Mouse (Mus musculus) hindbrain, embryonic 12.5 days (tissue): ENCODE data around the gene Gatad1. TPM values are rescaled to one million over a fixed set of nuclear protein-coding genes. Genes with fewer than 3 reads are reported as not detected.
"Not testable (repeated sequence)": the region's sequence is repeated elsewhere in the genome, so short reads cannot be mapped to it uniquely, and the experiment has no call there.

Experiments used
- ATAC-seq: fragments of 200-750 bp; cut with Nextera tagmentation; 2 replicates; pipeline ENCODE4 v1.8.0; 2017; ENCODE audit warnings: moderate TSS enrichment; ENCODE audit not compliant: low FRiP score
- H3K27ac ChIP-seq: fragments of 300-500 bp; sonication (generic); 2 replicates; pipeline ENCODE4 v1.5.1; 2016; ENCODE audit warnings: mild to moderate bottlenecking
- H3K27me3 ChIP-seq: fragments of 300-500 bp; sonication (generic); 2 replicates; pipeline ENCODE4 v1.6.1; 2016; ENCODE audit warnings: mild to moderate bottlenecking
- H3K36me3 ChIP-seq: fragments of 300-500 bp; sonication (generic); 2 replicates; pipeline ENCODE4 v1.6.1; 2016; ENCODE audit warnings: mild to moderate bottlenecking
- H3K4me1 ChIP-seq: fragments of 300-500 bp; sonication (generic); 2 replicates; pipeline ENCODE4 v1.6.1; 2016
- H3K4me2 ChIP-seq: fragments of 300-500 bp; sonication (generic); replicated peaks from 2 replicates; pipeline ENCODE4 v1.6.1; 2016; ENCODE audit warnings: mild to moderate bottlenecking
- H3K4me3 ChIP-seq: fragments of 300-500 bp; sonication (generic); 2 replicates; pipeline ENCODE4 v1.5.1; 2016; ENCODE audit warnings: mild to moderate bottlenecking
- H3K9ac ChIP-seq: fragments of 300-500 bp; sonication (generic); 2 replicates; pipeline ENCODE4 v1.6.1; 2016; ENCODE audit warnings: mild to moderate bottlenecking, moderate library complexity
- H3K9me3 ChIP-seq: fragments of 300-500 bp; sonication (generic); replicated peaks from 2 replicates; pipeline ENCODE4 v1.6.1; 2016; ENCODE audit warnings: mild to moderate bottlenecking
- WGBS: fragments of 180-500 bp; shearing (Covaris S2); methylation state at CpG from one replicate; pipeline ENCODE4 v1.1.7; 2016; 5-methylcytosine and 5-hydroxymethylcytosine counted together
- polyA plus RNA-seq: library from polyadenylated mRNA; unstranded; fragments of >200 nt; fragmentation: Nextera tagmentation; extraction: Ambion mirVana; gene quantifications from 2 replicates; pipeline ENCODE4 v1.2.1, GENCODE M21; 2016

Gene Gatad1
- polyA plus RNA-seq, result 70.6 and 74.0 TPM in 2 replicates

DNA sequence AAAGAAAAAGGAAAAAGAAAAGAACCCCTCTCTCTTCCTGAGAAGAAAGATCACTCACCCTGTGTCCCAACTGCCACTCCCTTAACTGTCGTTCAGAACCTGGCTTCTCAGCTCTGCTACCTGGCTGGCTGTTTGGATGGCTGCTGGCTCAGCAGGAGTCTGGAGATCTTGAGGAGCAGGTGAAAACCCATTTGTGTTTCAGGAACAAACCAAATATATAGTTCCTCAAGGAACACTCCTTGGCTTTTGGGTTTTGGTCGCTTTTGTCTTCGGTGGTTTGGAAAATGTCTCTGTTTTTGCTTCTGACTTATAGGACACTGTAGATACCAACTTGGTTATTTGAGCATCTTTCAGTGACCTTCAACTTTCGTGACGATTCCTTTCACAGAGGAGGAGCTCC is at the start of gene Gatad1:
Gene Gatad1, minus strand, starts transcription at position 101 of the 400 bp plus-strand sequence.
- H3K36me3 ChIP-seq, result no peaks in the 10 kb centered on the region
- H3K9ac ChIP-seq, result no peak within 1 kb of the TSS
- ATAC-seq, result no peak
- H3K27me3 ChIP-seq, result no peaks in the 10 kb centered on the region
- H3K27ac ChIP-seq, result no peak within 1 kb of the TSS
- H3K4me2 ChIP-seq, result no peak within 1 kb of the TSS
- H3K9me3 ChIP-seq, result no peaks in the 10 kb centered on the region
- no peak within 1 kb of the TSS for H3K4me3 ChIP-seq
- H3K4me1 ChIP-seq, result no peaks in the 10 kb centered on the region
- WGBS, result 85% methylated on average over 5 of the region's 5 CpGs

DNA sequence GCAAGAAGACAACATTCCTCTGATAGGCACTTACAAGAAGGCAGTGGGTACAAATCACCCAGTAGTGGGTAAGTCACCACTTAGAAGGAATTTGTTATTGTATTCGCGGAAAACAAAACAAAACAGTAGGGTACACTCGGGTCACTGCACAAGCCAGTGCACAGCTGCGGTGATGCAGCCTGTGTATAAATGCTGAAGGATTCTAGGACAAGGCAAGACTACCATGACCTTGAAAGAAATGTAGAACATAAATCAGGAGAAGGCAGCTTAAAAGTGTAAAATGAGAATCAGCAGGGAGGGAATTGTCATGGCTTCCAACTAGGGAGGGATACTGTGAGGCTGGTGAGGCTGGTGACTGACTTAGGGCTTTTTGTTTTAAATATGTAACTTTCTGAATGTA is 45.2 kb upstream of the Gatad1 start:
- no peaks in the 10 kb centered on the region for H3K9me3 ChIP-seq
- H3K4me1 ChIP-seq, result no peaks in the 10 kb centered on the region
- peaks cover 49% of the 10 kb centered on the region for H3K36me3 ChIP-seq
- H3K9ac ChIP-seq, result no peak overlapping the region
- no peak for ATAC-seq
- no peak overlapping the region for H3K4me2 ChIP-seq
- no peak overlapping the region for H3K27ac ChIP-seq
- no peak overlapping the region for H3K4me3 ChIP-seq
- 72% methylated on average over 4 of the region's 4 CpGs for WGBS
- no peaks in the 10 kb centered on the region for H3K27me3 ChIP-seq

DNA sequence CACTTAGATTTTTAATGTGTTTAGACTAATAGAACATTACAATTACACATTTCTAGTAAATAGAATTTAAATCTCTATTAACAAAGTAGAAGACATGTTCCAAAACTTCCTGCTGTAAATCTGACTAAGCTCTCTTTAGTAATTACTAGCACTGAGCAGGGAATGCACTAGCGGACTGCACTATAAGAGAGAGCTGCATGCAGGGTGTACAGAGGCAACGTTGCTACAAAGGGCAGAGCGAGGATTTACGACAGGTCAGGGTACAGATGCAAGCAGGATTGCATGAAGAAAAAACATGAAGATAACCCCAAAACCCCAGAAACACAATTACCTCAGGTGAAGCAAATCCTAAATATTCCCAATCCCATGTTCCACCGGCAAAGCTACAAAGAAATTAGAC is 43.0 kb upstream of the Gatad1 start:
- peaks cover 57% of the 10 kb centered on the region for H3K36me3 ChIP-seq
- no peak for ATAC-seq
- no peak overlapping the region for H3K4me2 ChIP-seq
- no peak overlapping the region for H3K4me3 ChIP-seq
- WGBS, result 98% methylated on average over 5 of the region's 5 CpGs
- no peaks in the 10 kb centered on the region for H3K4me1 ChIP-seq
- no peaks in the 10 kb centered on the region for H3K9me3 ChIP-seq
- no peak overlapping the region for H3K27ac ChIP-seq
- H3K9ac ChIP-seq, result no peak overlapping the region
- no peaks in the 10 kb centered on the region for H3K27me3 ChIP-seq

DNA sequence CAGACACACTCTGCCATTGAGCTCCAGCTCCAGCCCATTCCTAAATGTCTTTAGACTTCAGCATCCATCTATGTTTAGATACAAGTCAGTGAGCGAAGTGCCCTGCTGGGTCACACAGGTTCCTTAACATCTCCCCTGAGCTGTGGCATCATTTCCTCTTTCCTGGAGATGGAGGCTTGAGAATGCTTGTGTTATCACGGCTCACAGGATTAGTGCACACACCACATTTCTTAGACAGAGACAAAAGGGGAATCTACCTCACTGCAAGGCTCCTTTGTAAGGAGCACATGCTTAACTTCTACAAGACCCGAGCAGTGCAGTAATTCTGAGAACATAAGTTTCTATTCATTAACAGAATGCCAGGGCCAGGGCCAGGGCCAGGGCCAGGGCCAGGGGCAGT is 39.0 kb upstream of the Gatad1 start:
- Histone ChIP-seq H3K27ac (no peak overlapping the region), H3K9me3 (no peaks in the 10 kb centered on the region), H3K27me3 (no peaks in the 10 kb centered on the region), H3K36me3 (peaks cover 70% of the 10 kb centered on the region), H3K4me3 (no peak overlapping the region), H3K9ac (no peak overlapping the region), H3K4me1 (no peaks in the 10 kb centered on the region), H3K4me2 (no peak overlapping the region)
- ATAC-seq, result no peak
- 95% methylated on average over 3 of the region's 3 CpGs for WGBS

DNA sequence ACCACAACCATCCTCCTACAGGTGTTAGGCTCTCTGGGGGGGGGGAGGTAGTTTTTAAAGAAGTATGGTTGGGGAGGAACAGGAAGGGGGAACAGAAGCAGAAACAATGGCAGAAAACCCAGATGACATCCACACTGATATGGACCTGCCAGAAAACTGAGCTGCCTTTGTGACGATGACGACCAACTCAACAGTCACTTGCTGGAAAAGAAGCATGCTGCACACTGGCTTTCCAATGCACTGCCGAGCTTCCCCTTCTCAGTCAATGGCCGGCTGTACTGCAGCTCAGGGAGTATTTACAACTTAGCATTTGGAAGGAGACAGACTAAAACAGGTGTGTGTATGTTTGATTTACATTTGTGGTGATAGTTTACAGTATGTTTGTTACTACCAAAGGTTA is 38.2 kb upstream of the Gatad1 start:
- Histone ChIP-seq H3K4me2 (no peak overlapping the region), H3K36me3 (peaks cover 66% of the 10 kb centered on the region), H3K4me1 (no peaks in the 10 kb centered on the region), H3K9me3 (no peaks in the 10 kb centered on the region), H3K27ac (no peak overlapping the region), H3K9ac (no peak overlapping the region), H3K27me3 (no peaks in the 10 kb centered on the region), H3K4me3 (no peak overlapping the region)
- ATAC-seq, result no peak
- WGBS, result 89% methylated on average over 4 of the region's 4 CpGs

DNA sequence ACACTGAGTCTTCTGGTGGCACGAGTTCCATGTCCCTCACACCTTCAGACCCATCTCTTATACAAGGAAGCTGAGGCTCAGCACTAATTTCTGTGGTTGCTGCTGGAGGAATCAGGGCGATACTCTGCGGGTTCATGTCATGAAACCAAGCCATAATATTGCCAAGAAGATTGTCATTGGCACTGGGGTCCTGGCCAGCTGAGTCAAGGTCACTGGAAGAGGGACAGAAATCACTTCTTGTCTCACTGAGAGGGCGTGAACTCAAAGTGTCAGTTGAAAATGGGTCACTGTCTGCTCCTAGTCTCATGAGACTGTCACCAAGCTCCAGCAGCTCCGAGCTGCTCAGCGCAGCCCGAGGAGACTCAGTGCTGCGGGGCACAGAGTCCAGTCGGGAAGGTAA is 36.0 kb upstream of the Gatad1 start:
- no peak overlapping the region for H3K4me3 ChIP-seq
- H3K9ac ChIP-seq, result no peak overlapping the region
- H3K36me3 ChIP-seq, result peaks cover 67% of the 10 kb centered on the region
- no peak for ATAC-seq
- no peaks in the 10 kb centered on the region for H3K27me3 ChIP-seq
- H3K4me1 ChIP-seq, result no peaks in the 10 kb centered on the region
- WGBS, result 96% methylated on average over 9 of the region's 9 CpGs
- no peak overlapping the region for H3K4me2 ChIP-seq
- H3K27ac ChIP-seq, result no peak overlapping the region
- no peaks in the 10 kb centered on the region for H3K9me3 ChIP-seq

DNA sequence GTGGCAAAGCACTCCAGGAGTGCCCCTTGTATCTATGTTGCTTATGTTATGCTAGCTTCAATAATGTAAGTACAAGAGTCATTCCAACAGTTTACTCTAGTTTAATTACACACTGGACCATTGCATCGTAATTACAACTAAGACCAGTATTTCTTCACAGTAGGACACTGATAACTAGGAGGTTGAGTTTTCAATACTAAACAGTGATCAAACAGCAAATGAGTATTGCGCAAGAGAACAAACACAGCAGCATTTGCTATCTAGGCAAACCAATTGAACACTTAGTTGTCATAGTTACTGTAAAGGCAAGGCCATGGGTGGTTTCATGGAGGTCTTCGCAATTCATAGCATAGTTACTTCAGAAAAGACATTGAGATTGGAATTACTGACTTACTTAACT is 34.3 kb upstream of the Gatad1 start:
- Histone ChIP-seq H3K27me3 (no peaks in the 10 kb centered on the region), H3K9ac (no peak overlapping the region), H3K4me2 (no peak overlapping the region), H3K36me3 (peaks cover 56% of the 10 kb centered on the region), H3K9me3 (no peaks in the 10 kb centered on the region), H3K4me1 (no peaks in the 10 kb centered on the region), H3K4me3 (no peak overlapping the region), H3K27ac (no peak overlapping the region)
- WGBS, result 97% methylated on average over 3 of the region's 3 CpGs
- ATAC-seq, result no peak

DNA sequence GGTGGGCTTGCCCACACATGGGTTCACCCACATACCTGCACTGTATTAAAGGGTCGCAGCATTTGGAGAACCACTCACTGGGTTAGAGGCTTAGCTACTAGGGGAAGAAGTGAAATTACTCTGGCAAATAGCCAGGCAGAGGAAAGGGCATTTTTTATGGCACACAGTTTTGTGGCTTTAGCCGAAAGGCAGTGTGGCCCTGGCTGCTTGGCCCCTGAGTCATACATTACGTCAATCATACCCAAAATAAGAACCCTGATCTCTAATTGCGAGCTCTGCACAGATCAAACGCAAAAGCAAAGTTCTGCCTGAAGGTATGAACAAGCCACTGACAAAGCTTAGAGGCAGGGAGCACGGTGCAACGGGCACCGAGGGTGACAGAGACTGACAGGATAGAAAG is 31.3 kb upstream of the Gatad1 start:
- peaks cover 33% of the 10 kb centered on the region for H3K36me3 ChIP-seq
- H3K4me2 ChIP-seq, result no peak overlapping the region
- no peak overlapping the region for H3K4me3 ChIP-seq
- no peaks in the 10 kb centered on the region for H3K9me3 ChIP-seq
- H3K4me1 ChIP-seq, result no peaks in the 10 kb centered on the region
- H3K27ac ChIP-seq, result no peak overlapping the region
- 94% methylated on average over 8 of the region's 8 CpGs for WGBS
- no peak overlapping the region for H3K9ac ChIP-seq
- ATAC-seq, result no peak
- H3K27me3 ChIP-seq, result no peaks in the 10 kb centered on the region

DNA sequence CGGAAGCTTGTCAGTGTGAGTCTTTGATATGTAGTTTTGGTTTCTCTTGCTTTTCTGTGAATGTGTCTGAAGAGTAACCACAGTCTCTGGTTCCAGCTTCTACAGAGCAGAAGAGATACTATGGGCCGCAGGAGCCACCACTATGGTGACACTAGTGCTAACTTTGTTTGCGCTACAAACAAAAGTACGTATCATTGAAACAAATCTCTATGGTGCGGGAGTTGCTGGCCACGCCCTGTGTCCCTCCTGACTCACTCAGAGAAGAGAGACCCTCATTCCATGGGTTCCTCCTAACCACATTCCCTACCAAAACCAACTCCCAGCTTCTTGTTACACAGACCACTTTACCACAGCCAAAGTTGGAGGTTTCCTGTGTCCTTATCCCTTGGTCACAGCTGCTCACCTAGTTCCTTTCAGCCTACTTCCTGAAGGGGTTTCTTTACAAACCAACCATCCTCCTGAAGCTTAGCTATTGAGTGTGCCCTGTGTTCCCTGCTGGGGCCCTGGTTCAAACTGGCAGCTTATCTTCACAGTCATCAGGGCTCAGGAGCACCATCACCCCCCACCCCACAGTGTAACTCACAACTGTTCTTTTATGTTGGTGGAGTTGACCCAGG is 13.1 kb upstream of the Gatad1 start:
- WGBS, result 92% methylated on average over 6 of the region's 6 CpGs
- no peak for ATAC-seq
- H3K4me1 ChIP-seq, result no peaks in the 10 kb centered on the region
- no peaks in the 10 kb centered on the region for H3K9me3 ChIP-seq
- H3K27ac ChIP-seq, result no peak overlapping the region
- no peaks in the 10 kb centered on the region for H3K36me3 ChIP-seq
- no peaks in the 10 kb centered on the region for H3K27me3 ChIP-seq
- no peak overlapping the region for H3K4me3 ChIP-seq
- H3K4me2 ChIP-seq, result no peak overlapping the region
- H3K9ac ChIP-seq, result no peak overlapping the region

DNA sequence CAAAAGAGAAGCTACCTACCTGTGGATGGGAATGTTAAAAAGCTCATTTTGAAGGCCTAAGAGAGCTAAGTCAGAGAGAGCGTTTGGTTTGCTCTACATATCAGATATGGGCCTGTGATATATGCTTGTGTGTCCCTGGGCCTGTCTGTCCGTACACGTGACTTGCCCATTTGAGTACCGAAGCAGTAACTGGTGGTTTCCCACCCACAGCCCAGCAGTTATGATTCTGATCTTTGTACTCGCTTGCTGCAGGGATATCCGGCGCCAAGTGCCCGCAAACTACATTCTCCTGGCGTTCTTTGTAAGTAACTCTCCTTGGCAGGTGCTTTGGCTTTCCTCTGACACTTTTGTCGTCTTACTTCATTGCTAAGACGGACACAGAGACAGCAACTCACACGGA is 9.6 kb upstream of the Gatad1 start:
- no peak overlapping the region for H3K4me3 ChIP-seq
- no peak overlapping the region for H3K27ac ChIP-seq
- WGBS, result 81% methylated on average over 12 of the region's 12 CpGs
- no peaks in the 10 kb centered on the region for H3K9me3 ChIP-seq
- H3K36me3 ChIP-seq, result no peaks in the 10 kb centered on the region
- ATAC-seq, result no peak
- no peaks in the 10 kb centered on the region for H3K27me3 ChIP-seq
- H3K9ac ChIP-seq, result no peak overlapping the region
- H3K4me2 ChIP-seq, result no peak overlapping the region
- no peaks in the 10 kb centered on the region for H3K4me1 ChIP-seq

DNA sequence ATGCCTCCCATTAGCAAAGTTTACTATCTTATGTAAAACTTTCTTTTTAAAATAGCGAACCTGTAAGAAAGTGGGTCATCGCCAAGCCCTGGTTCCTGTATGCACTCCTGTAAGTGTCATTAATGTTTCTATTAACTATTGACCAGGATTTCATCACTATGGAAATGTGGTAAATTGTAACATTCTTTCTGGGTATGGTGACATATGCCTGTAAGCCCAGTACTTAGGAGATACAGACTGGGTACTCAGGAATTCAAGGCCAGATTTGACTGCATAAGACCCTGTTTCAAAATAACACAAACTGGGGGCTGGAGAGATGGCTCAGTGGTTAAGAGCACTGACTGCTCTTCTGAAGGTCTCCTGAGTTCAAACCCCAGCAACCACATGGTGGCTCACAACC is 8.2 kb upstream of the Gatad1 start:
- no peaks in the 10 kb centered on the region for H3K36me3 ChIP-seq
- 94% methylated on average over 2 of the region's 2 CpGs for WGBS
- no peak for ATAC-seq
- no peak overlapping the region for H3K27ac ChIP-seq
- H3K9ac ChIP-seq, result no peak overlapping the region
- H3K4me3 ChIP-seq, result no peak overlapping the region
- H3K4me2 ChIP-seq, result no peak overlapping the region
- H3K9me3 ChIP-seq, result no peaks in the 10 kb centered on the region
- H3K4me1 ChIP-seq, result no peaks in the 10 kb centered on the region
- H3K27me3 ChIP-seq, result no peaks in the 10 kb centered on the region

DNA sequence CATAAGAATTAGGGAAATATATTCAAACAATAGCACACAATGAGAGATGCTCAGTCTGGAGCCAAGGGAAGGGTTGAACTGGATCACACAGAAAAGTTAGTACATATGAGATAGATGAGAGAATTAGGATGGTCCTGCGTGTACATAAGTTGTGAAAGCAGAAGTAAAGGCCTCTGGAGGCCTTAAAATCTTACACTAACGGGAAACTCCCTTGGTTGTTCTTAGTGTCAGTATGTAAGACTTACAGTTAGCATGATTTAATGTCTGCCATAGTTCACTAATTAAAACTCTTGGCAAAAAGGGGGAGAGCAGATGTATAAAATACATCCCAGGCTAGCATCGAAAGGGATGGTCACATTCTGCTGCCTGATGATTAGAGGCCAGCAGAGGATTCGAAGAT is 3.2 kb downstream of the Gatad1 start:
- Histone ChIP-seq H3K27ac (no peak overlapping the region), H3K9me3 (no peaks in the 10 kb centered on the region), H3K4me3 (no peak overlapping the region), H3K9ac (no peak overlapping the region), H3K4me1 (no peaks in the 10 kb centered on the region), H3K4me2 (no peak overlapping the region), H3K36me3 (no peaks in the 10 kb centered on the region), H3K27me3 (no peaks in the 10 kb centered on the region)
- ATAC-seq, result no peak
- WGBS, result 95% methylated on average over 4 of the region's 4 CpGs

DNA sequence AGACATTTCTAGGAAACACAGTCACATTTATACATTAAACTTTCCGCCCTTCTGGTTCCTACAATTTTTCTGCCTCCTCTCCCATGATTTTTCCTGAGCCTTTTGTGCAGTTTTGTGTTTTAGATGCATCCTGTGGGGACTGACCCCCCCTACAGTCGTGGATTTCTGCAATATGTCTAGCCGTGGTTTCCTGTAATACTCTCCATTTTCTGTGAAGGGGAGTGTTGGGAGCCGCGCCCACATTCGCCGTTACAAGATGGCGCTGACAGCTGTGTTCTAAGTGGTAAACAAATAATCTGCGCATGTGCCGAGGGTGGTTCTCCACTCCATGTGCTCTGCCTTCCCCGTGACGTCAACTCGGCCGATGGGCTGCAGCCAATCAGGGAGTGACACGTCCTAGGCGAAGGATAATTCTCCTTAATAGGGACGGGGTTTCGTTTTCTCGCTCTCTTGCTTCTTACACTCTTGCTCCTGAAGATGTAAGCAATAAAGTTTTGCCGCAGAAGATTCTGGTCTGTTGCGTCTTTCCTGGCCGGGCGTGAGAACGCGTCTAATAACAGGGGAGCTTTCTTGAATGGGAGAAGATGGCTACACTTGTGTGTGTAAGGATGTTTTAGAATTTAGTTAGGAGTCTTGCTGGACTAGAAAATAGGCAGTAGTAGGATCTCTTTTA is 3.9 kb downstream of the Gatad1 start:
- not testable (repeated sequence) for H3K27ac ChIP-seq, H3K4me1 ChIP-seq, H3K4me2 ChIP-seq, ATAC-seq, H3K9me3 ChIP-seq, H3K9ac ChIP-seq, H3K27me3 ChIP-seq, H3K36me3 ChIP-seq, H3K4me3 ChIP-seq
- WGBS, result 93% methylated on average over 17 of the region's 25 CpGs
